Mouse (Mus musculus) Patski (cell line): ENCODE measurements around the gene Pcsk1n. TPM values are rescaled to one million over a fixed set of nuclear protein-coding genes. Genes with fewer than 3 reads are reported as not detected.

Experiments used
- ATAC-seq: fragments of 100-300 bp; one replicate; pipeline ENCODE4 v1.8.0; 2021
- CTCF ChIA-PET: fragments of 350-600 bp; sonication (Branson Sonifier 250); formaldehyde crosslinking; loops from one replicate; lab custom pipeline; 2022; ENCODE audit warnings: inconsistent platforms; lab: Charles Lee
- POLR2A ChIA-PET: fragments of 350-600 bp; sonication (Branson Sonifier 250); formaldehyde crosslinking; loops from one replicate; lab custom pipeline; 2022; ENCODE audit warnings: antibody characterized with exemption, inconsistent platforms; lab: Charles Lee
- DNase-seq: peaks from one replicate; pipeline ENCODE4 v3.0.0-alpha.2; 2011; ENCODE audit warnings: low read depth, low spot score
- H3K27me3 ChIP-seq: fragments of 371-371 bp; one replicate; pipeline ENCODE4 v1.5.1; 2021
- CTCF ChIP-seq: fragments of 100-300 bp; IDR thresholded peaks from one replicate; pipeline ENCODE4 v1.5.1; 2021
- in situ Hi-C: fragments of 300-500 bp; cut with MboI; formaldehyde crosslinking; loops from 3 replicates; pipeline ENCODE4 v1.11.1; 2018; ENCODE audit warnings: low pct_unique_long_range_greater_than_20kb, mixed read lengths
- polyA plus RNA-seq: library from polyadenylated mRNA; unstranded; gene quantifications from one replicate; pipeline ENCODE4 v1.2.3, GENCODE M21; 2021

Pcsk1n gene
- polyA plus RNA-seq, 1 experiment from 2014 or later, result not detected

DNA sequence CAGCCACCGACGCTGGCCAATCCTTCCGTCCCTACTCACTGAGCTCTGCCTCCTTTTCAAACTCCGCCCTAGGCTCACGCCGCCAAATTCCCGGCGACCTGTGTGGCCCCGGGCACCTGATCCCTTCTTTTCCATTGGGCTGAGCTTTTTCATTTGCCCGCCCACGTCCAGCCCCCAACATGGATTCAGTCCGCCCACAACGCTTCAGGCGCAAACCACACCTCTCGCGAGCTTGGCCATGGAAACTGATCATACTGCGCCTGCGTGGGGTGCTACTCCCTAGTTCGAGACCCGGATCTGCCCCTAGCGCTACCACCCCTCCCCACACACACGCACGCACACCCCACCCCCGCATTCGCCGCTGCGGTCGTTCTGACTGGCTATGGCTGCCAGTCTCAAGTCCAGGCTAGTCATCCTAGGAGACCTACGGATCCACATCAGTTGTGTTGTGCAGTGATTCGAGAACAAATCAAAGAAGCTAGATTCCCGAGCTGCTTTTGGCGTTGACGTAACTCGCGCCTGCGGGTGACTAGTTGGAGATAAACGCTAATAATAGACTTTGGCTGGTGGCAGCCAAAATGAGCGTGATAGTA is 28.4 kb downstream of the Pcsk1n start:
- no peak for TF ChIP-seq CTCF
- in situ Hi-C loops, result no loop called here
- no peaks in the 10 kb centered on the region for H3K27me3 ChIP-seq
- ChIA-PET CTCF (interaction anchor here (1.0 kb wide), 1 partner anchor 9 kb away, joined by 3 read pairs; no protein-coding TSS in a partner anchor), POLR2A (interaction anchor here (0.6 kb wide), 1 partner anchor 189 kb away, joined by 3 read pairs; no protein-coding TSS in a partner anchor)
- DNase-seq (peak; percentile 72), ATAC-seq (no peak)

DNA sequence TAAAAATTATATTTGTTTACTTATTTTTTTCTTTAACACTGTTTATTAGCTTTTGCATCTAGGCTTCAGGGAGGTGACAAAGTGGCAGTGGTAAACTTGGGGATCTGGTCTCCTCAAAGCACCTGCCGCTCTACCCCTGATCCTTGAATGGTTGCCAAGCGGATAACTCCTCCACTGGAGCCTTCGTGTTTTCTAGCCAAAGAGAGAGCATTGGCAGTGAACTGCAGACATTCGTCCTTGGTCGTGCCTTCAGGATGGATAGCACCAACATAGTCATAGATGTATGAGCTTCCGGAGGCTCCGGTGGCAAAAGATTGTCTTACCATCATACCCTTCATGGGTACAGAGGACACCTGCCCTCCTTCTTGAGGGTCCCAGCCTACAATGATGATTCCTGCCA is 30.5 kb downstream of the Pcsk1n start:
- TF ChIP-seq CTCF, result no peak
- ChIA-PET POLR2A (no interaction called here), CTCF (no interaction called here)
- in situ Hi-C loops, result loop anchor here (5.0 kb wide), 1 partner anchor 47 kb away; no protein-coding TSS in a partner anchor
- ATAC-seq, result no peak
- DNase-seq, result no peak
- peaks cover 6% of the 10 kb centered on the region for H3K27me3 ChIP-seq

- in situ Hi-C loops, result no loop called here
- H3K27me3 ChIP-seq, result peaks cover 6% of the 10 kb centered on the region
- TF ChIP-seq CTCF, result no peak
- ChIA-PET POLR2A (no interaction called here), CTCF (no interaction called here)
- no peak for ATAC-seq
- no peak for DNase-seq
These were observed 39.2 kb downstream of the Pcsk1n start for GRCm38 (mm10) chrX:7958868-7959267.

DNA sequence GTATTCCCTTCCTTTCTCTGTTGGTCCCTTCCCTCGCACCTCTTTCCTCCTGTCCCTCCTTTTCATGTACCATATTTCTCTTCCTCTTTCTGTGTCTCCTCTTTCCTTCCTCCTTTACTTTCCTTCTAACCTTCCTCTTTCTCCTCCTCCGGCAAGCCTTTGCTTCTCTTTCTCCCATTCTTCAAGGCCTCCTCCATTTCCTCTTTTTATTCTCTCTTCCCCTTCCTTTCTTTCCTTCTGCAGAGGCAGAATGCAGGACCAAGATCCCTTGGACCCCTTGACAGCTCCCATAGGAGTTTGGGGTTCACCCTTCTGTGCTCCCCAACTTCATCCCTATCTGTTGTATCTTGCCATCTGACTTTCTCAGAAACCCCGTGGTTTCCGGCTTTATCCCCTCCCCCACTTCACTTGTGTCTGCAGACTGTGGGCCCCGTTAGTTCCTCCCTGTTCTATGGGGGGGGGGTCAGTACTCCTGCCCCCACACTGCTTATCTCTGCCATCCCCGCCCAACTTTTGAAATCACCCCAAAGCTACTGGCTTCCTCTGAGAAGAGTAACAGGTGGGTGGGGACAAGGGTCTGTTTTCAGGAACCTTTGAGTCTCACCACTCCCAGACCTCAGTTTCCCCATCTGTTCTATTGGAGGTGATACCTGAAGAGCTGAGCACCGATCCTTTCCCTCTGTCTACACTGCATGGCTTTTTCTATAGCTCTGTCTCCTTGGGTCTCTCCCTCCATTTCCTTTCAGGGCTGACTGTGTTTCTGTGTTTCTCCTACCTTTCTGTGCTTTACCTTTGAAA is 44.4 kb downstream of the Pcsk1n start:
- no peak for TF ChIP-seq CTCF
- ChIA-PET POLR2A (no interaction called here), CTCF (no interaction called here)
- ATAC-seq (no peak), DNase-seq (no peak)
- no peaks in the 10 kb centered on the region for H3K27me3 ChIP-seq
- in situ Hi-C loops, result no loop called here

DNA sequence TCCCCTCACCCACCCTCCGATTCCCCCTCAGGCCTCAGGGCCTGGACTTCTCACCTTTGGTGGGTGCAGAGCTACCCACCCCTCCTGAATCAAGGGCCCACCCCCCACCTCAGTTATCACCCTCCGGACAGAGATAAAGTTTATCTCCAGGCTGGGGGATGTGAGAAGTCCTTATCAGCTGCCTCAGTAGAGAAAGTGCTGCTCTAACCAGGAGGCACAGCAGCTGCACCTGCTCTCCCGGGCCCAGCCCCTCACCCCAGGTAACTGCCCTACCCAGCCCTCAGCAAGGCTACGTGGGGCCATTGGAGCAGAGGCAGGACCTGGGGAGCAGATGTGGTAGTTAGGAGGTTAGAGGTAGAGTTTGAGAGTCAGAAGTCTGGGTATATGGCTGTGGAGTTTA is 46.5 kb downstream of the Pcsk1n start:
- POLR2A ChIA-PET, result no interaction called here
- TF ChIP-seq CTCF, result no peak
- DNase-seq, result no peak
- H3K27me3 ChIP-seq, result no peaks in the 10 kb centered on the region
- in situ Hi-C loops, result no loop called here
- CTCF ChIA-PET, result no interaction called here
- no peak for ATAC-seq

GRCm38 (mm10) chrX:7967596-7968201 is 48.1 kb downstream of the Pcsk1n start:
- CTCF ChIA-PET, result no interaction called here
- ATAC-seq, result no peak

DNA sequence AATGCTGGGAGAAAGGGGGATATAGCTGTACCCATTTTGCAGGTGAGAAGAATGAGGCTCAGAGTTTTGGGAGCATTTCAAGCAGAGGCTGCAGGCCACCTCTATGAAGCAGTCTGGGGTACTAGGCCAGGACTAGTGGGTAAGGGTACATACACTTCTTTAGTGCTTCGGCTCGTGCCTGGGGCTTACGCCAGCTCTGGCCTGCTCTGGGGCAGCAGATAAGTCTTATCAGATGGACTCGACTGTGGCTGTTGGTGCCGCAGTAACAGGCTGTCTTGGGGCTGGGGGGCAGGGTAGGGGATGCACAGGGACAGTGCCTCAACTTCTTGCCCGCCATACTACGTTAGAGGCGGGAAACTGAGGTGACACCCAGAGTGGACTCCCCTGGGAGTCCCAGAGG is 48.6 kb downstream of the Pcsk1n start:
- H3K27me3 ChIP-seq, result no peaks in the 10 kb centered on the region
- TF ChIP-seq CTCF, result no peak
- ChIA-PET CTCF (no interaction called here), POLR2A (no interaction called here)
- in situ Hi-C loops, result no loop called here
- DNase-seq (no peak), ATAC-seq (no peak)

More at GRCm38 (mm10) chrX:7967596-7968201, 48.1 kb downstream of the Pcsk1n start:
- in situ Hi-C loops, result no loop called here
- no peaks in the 10 kb centered on the region for H3K27me3 ChIP-seq
- DNase-seq, result no peak
- TF ChIP-seq CTCF, result no peak
- POLR2A ChIA-PET, result no interaction called here

- no peak for TF ChIP-seq CTCF
- ChIA-PET CTCF (no interaction called here), POLR2A (interaction anchor here (0.6 kb wide), 1 partner anchor 42 kb away, joined by 3 read pairs; no protein-coding TSS in a partner anchor)
- ATAC-seq (no peak), DNase-seq (no peak)
- no peaks in the 10 kb centered on the region for H3K27me3 ChIP-seq
- in situ Hi-C loops, result no loop called here
These were observed 49.3 kb downstream of the Pcsk1n start for GRCm38 (mm10) chrX:7968899-7969298.

DNA sequence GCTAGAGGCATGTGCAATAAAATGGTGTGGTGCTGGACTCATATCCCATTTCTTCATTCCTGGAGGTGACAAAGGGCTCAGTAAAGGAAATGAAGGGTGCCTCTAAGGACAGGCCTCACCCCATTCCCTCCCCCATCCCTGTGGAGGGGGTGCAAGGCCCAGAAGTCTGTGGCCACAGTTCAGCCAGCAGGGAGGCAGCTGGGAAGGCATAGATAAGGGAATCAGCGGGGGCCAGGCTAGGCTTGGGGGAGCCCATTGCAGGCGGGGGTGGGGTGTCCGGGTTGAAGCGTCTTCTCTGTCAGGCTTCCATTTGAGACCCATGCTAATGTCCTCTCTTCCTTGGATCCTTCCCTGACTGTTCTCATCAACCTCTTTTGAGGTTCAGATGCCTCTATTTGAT is 51.7 kb downstream of the Pcsk1n start:
- in situ Hi-C loops, result no loop called here
- DNase-seq (no peak), ATAC-seq (no peak)
- no peaks in the 10 kb centered on the region for H3K27me3 ChIP-seq
- ChIA-PET POLR2A (no interaction called here), CTCF (no interaction called here)
- TF ChIP-seq CTCF, result no peak

Other genes with a start within 250 kb of the Pcsk1n start
- 124 TPM for gene Plp2, start 248.4 kb upstream of the Pcsk1n start, polyA plus RNA-seq
- gene Magix, start 238.6 kb upstream of the Pcsk1n start, polyA plus RNA-seq, result 0.06 TPM
- 36.4 TPM for gene Gpkow, start 222.7 kb upstream of the Pcsk1n start, polyA plus RNA-seq
- gene Wdr45, start 205.5 kb upstream of the Pcsk1n start, polyA plus RNA-seq, result 53.9 TPM
- gene Gm45208, start 197.6 kb upstream of the Pcsk1n start, polyA plus RNA-seq, result not detected
- gene Praf2, start 191.4 kb upstream of the Pcsk1n start, polyA plus RNA-seq, result 58.7 TPM
- gene Ccdc120, start 168.9 kb upstream of the Pcsk1n start, polyA plus RNA-seq, result 19.6 TPM
- gene Tfe3, start 157.3 kb upstream of the Pcsk1n start, polyA plus RNA-seq, result 53.5 TPM
- 63.2 TPM for gene Gripap1, start 130.1 kb upstream of the Pcsk1n start, polyA plus RNA-seq
- gene Kcnd1, start 97.5 kb upstream of the Pcsk1n start, polyA plus RNA-seq, result 4.5 TPM
- gene Otud5, start 78.5 kb upstream of the Pcsk1n start, polyA plus RNA-seq, result 83.0 TPM
- gene Pim2, start 41.6 kb upstream of the Pcsk1n start, polyA plus RNA-seq, result 11.6 TPM
- 52.7 TPM for gene Slc35a2, start 35.8 kb upstream of the Pcsk1n start, polyA plus RNA-seq
- 71.3 TPM for gene Pqbp1, start 20.6 kb upstream of the Pcsk1n start, polyA plus RNA-seq
- gene Timm17b, start 20.5 kb upstream of the Pcsk1n start, polyA plus RNA-seq, result 57.1 TPM
- not detected for gene Gm10491, start 12.0 kb upstream of the Pcsk1n start, polyA plus RNA-seq
- not detected for gene Gm10490, start 10.3 kb upstream of the Pcsk1n start, polyA plus RNA-seq
- not detected for gene Eras, start 8.8 kb downstream of the Pcsk1n start, polyA plus RNA-seq
- 159 TPM for gene Hdac6, start 28.1 kb downstream of the Pcsk1n start, polyA plus RNA-seq
- gene Gata1, start 58.2 kb downstream of the Pcsk1n start, polyA plus RNA-seq, result not detected
- 3.2 TPM for gene Glod5, start 98.7 kb downstream of the Pcsk1n start, polyA plus RNA-seq
- 31.9 TPM for gene Suv39h1, start 154.9 kb downstream of the Pcsk1n start, polyA plus RNA-seq
- 0.10 TPM for gene Was, start 170.7 kb downstream of the Pcsk1n start, polyA plus RNA-seq
- 66.1 TPM for gene Wdr13, start 213.1 kb downstream of the Pcsk1n start, polyA plus RNA-seq
- 255 TPM for gene Rbm3, start 226.1 kb downstream of the Pcsk1n start, polyA plus RNA-seq